In genomic region chr9:123538189-123538588, GRCm38 (mm10) we compare ENCODE assay signal across 20 mouse cellular contexts. TPM values are rescaled to one million over a fixed set of nuclear protein-coding genes. Genes with fewer than 3 reads are reported as not detected.
DNase-seq lines count a peak whose midpoint lies in the region; ATAC-seq and TF ChIP-seq lines count a peak whose summit lies in the region.
"Had no signal": no experiment of that assay in that cellular context is flagged by ENCODE, and none has a peak within 500 bp of the region (broad histone marks: within the 10 kb centered on the region; RNA-seq: fewer than 3 reads in every experiment).

No protein-coding gene starts in this region.

- H3K27me3 ChIP-seq in intestine, embryonic 16.5 days (replicated peaks; ENCODE audit: control insufficient read depth, insufficient read depth, low read length) = no peaks in the 10 kb centered on the region
- H3K27me3 ChIP-seq in intestine, postnatal 0 days (replicated peaks; ENCODE audit: control insufficient read depth, insufficient read depth, low read length) = no peaks in the 10 kb centered on the region
- H3K27me3 ChIP-seq in liver, postnatal 0 days (ENCODE audit: insufficient read depth, low read length) = no peaks in the 10 kb centered on the region
- H3K27me3 ChIP-seq in liver, embryonic 11.5 days (replicated peaks; ENCODE audit: control insufficient read depth, insufficient read depth, low read length) = no peaks in the 10 kb centered on the region
- H3K27me3 ChIP-seq: embryonic facial prominence, embryonic 15.5 days; heart, embryonic 12.5 days had no signal

- 0 out of 2 replicates have a peak, but pooled peaks have one; percentile 13 for ATAC-seq in intestine, embryonic 16.5 days
- no peak for ATAC-seq in intestine, postnatal 0 days
- peak; percentile 36; the same call in 1 of the 2 replicates for ATAC-seq in liver, postnatal 0 days
- no peak for ATAC-seq in liver, embryonic 11.5 days (replicated peaks; ENCODE audit: low FRiP score)
- ATAC-seq: forebrain, embryonic 14.5 days had no signal

- no peak overlapping the region for H3K4me2 ChIP-seq in intestine, embryonic 16.5 days (ENCODE audit: low read depth, low read length)
- no peak overlapping the region for H3K4me2 ChIP-seq in intestine, postnatal 0 days (replicated peaks; ENCODE audit: low read depth)
- no peak overlapping the region for H3K4me2 ChIP-seq in liver, postnatal 0 days (ENCODE audit: low read depth, low read length)
- H3K4me2 ChIP-seq in liver, embryonic 11.5 days = no peak overlapping the region
- H3K4me2 ChIP-seq: embryonic facial prominence, embryonic 15.5 days; heart, embryonic 12.5 days; hindbrain, embryonic 14.5 days had no signal

- WGBS in intestine, embryonic 16.5 days = 62% methylated on average over 4 of the region's 4 CpGs
- 48% methylated on average over 4 of the region's 4 CpGs for WGBS in intestine, postnatal 0 days
- 63% methylated on average over 4 of the region's 4 CpGs for WGBS in liver, postnatal 0 days (ENCODE audit: insufficient replicate concordance)
- WGBS in liver, embryonic 11.5 days = 74% methylated on average over 4 of the region's 4 CpGs

- DNase-seq in liver, postnatal 0 days = no peak
- no peak for DNase-seq in liver, embryonic 11.5 days (ENCODE audit: low spot score)
- peak; percentile 41 for DNase-seq in A20 (ENCODE audit: low read depth, low spot score)
- no peak for DNase-seq in layer of hippocampus, adult 18-20 months (ENCODE audit: low spot score in 2 of 2)
- DNase-seq: adrenal gland, adult 2 months; adrenal gland, postnatal 36 days; cerebellum, adult 11 months; cerebellum, adult 8-10 months; cerebellum, postnatal 14 days; embryo, embryonic 11 days; gastrocnemius, postnatal 10 days had no signal

- no peaks in the 10 kb centered on the region for H3K9me3 ChIP-seq in intestine, embryonic 16.5 days (ENCODE audit: control insufficient read depth, low read length)
- H3K9me3 ChIP-seq in intestine, postnatal 0 days (ENCODE audit: control insufficient read depth) = no peaks in the 10 kb centered on the region
- no peaks in the 10 kb centered on the region for H3K9me3 ChIP-seq in liver, postnatal 0 days (ENCODE audit: low read length)
- no peaks in the 10 kb centered on the region for H3K9me3 ChIP-seq in liver, embryonic 11.5 days (ENCODE audit: control insufficient read depth, low read length)
- H3K9me3 ChIP-seq: embryonic facial prominence, embryonic 15.5 days; forebrain, embryonic 10.5 days; heart, embryonic 12.5 days; hindbrain, embryonic 10.5 days had no signal

- no peak overlapping the region for H3K4me3 ChIP-seq in intestine, embryonic 16.5 days (ENCODE audit: low read length)
- H3K4me3 ChIP-seq in intestine, postnatal 0 days (ENCODE audit: low read depth, low read length) = no peak overlapping the region
- no peak overlapping the region for H3K4me3 ChIP-seq in liver, postnatal 0 days (ENCODE audit: low read depth, low read length)
- no peak overlapping the region for H3K4me3 ChIP-seq in liver, embryonic 11.5 days (ENCODE audit: low read depth, low read length)
- H3K4me3 ChIP-seq: embryonic facial prominence, embryonic 15.5 days; erythroblast, embryonic 14.5 days; forebrain, embryonic 10.5 days; heart, embryonic 12.5 days; hindbrain, embryonic 10.5 days had no signal

- TF ChIP-seq EP300 in liver, postnatal 0 days (IDR thresholded peaks at IDR 0.05; ENCODE audit: low read depth) = no peak

- H3K27ac ChIP-seq in intestine, embryonic 16.5 days (ENCODE audit: low read length) = no peak overlapping the region
- H3K27ac ChIP-seq in intestine, postnatal 0 days (ENCODE audit: low read depth, low read length) = no peak overlapping the region
- H3K27ac ChIP-seq in liver, postnatal 0 days (ENCODE audit: low read depth) = peak overlapping the region; percentile 40; the same call in 1 of the 2 replicates
- no peak overlapping the region for H3K27ac ChIP-seq in liver, embryonic 11.5 days (ENCODE audit: low read depth, low read length)
- H3K27ac ChIP-seq: embryonic facial prominence, embryonic 15.5 days; forebrain, embryonic 10.5 days; hindbrain, embryonic 10.5 days; hindbrain, embryonic 14.5 days had no signal

- peaks cover 3% of the 10 kb centered on the region; the same call in 1 of the 2 replicates for H3K4me1 ChIP-seq in intestine, embryonic 16.5 days (ENCODE audit: control insufficient read depth, insufficient read depth, low read length)
- no peaks in the 10 kb centered on the region for H3K4me1 ChIP-seq in intestine, postnatal 0 days (replicated peaks; ENCODE audit: control insufficient read depth, insufficient read depth, low read length)
- H3K4me1 ChIP-seq in liver, postnatal 0 days (ENCODE audit: insufficient read depth) = peaks cover 10% of the 10 kb centered on the region; the same call in 1 of the 2 replicates
- H3K4me1 ChIP-seq in liver, embryonic 11.5 days (replicated peaks; ENCODE audit: control insufficient read depth, insufficient read depth, low read length) = no peaks in the 10 kb centered on the region
- H3K4me1 ChIP-seq: forebrain, embryonic 10.5 days; hindbrain, embryonic 10.5 days had no signal

- TF ChIP-seq CTCF in intestine, postnatal 0 days (IDR thresholded peaks at IDR 0.05; ENCODE audit: low read depth) = no peak
- TF ChIP-seq CTCF in liver, postnatal 0 days (IDR thresholded peaks at IDR 0.05; ENCODE audit: low read depth) = no peak

- no peaks in the 10 kb centered on the region for H3K36me3 ChIP-seq in intestine, embryonic 16.5 days (ENCODE audit: control insufficient read depth, insufficient read depth, low read length)
- peaks cover 8% of the 10 kb centered on the region; the same call in 1 of the 2 replicates for H3K36me3 ChIP-seq in intestine, postnatal 0 days (ENCODE audit: control insufficient read depth, insufficient read depth)
- no peaks in the 10 kb centered on the region; the same call in 1 of the 2 replicates for H3K36me3 ChIP-seq in liver, postnatal 0 days (replicated peaks; ENCODE audit: insufficient read depth, low read length)
- H3K36me3 ChIP-seq in liver, embryonic 11.5 days (ENCODE audit: control insufficient read depth, insufficient read depth, low read length) = no peaks in the 10 kb centered on the region
- H3K36me3 ChIP-seq: embryonic facial prominence, embryonic 15.5 days; forebrain, embryonic 10.5 days had no signal

- H3K9ac ChIP-seq in intestine, embryonic 16.5 days (ENCODE audit: low read depth, low read length) = no peak overlapping the region
- no peak overlapping the region for H3K9ac ChIP-seq in intestine, postnatal 0 days (ENCODE audit: low read depth, low read length)
- no peak overlapping the region for H3K9ac ChIP-seq in liver, postnatal 0 days (replicated peaks)
- no peak overlapping the region for H3K9ac ChIP-seq in liver, embryonic 11.5 days (ENCODE audit: low read depth, low read length)
- H3K9ac ChIP-seq: embryonic facial prominence, embryonic 15.5 days; heart, embryonic 12.5 days; hindbrain, embryonic 14.5 days had no signal

RNA-seq across cellular contexts. Expression of gene Sacm1l, which starts 8.6 kb away (rescaled TPM):
- 74.4 and 87.4 TPM in 2 replicates for polyA plus RNA-seq in intestine, embryonic 16.5 days (2015; fragmentation: Nextera tagmentation; extraction: Ambion mirVana)
- 37.3 and 42.6 TPM in 2 replicates for polyA plus RNA-seq in intestine, postnatal 0 days (2015; fragmentation: Nextera tagmentation; extraction: Ambion mirVana)
- 21.0 and 22.2 TPM in 2 replicates for polyA plus RNA-seq in liver, postnatal 0 days (2015; fragmentation: Nextera tagmentation; extraction: Ambion mirVana)
- polyA plus RNA-seq in liver, embryonic 11.5 days (2014; fragmentation: Nextera tagmentation; extraction: Ambion mirVana) = 44.5 and 55.3 TPM in 2 replicates
- total RNA-seq in layer of hippocampus, adult 18-20 months (2021) = 10 to 100 TPM; 61.8 to 62.3 TPM

RNA-seq across cellular contexts. Expression of gene Limd1, which starts 59.7 kb away (rescaled TPM):
- polyA plus RNA-seq in intestine, embryonic 16.5 days (2015; fragmentation: Nextera tagmentation; extraction: Ambion mirVana) = 51.5 and 55.7 TPM in 2 replicates
- polyA plus RNA-seq in intestine, postnatal 0 days (2015; fragmentation: Nextera tagmentation; extraction: Ambion mirVana) = 40.6 and 42.9 TPM in 2 replicates
- 11.9 and 12.4 TPM in 2 replicates for polyA plus RNA-seq in liver, postnatal 0 days (2015; fragmentation: Nextera tagmentation; extraction: Ambion mirVana)
- 41.7 and 42.2 TPM in 2 replicates for polyA plus RNA-seq in liver, embryonic 11.5 days (2014; fragmentation: Nextera tagmentation; extraction: Ambion mirVana)
- total RNA-seq in layer of hippocampus, adult 18-20 months (2021) = 1 to 10 TPM; 6.9 to 7.8 TPM

Comparison
In these comparisons a context has a peak if more than half of its experiments do, and no peak if none do; other contexts are left out.
1. ATAC-seq: peak in intestine, embryonic 16.5 days (single experiment) and liver, postnatal 0 days (single experiment); none in intestine, postnatal 0 days (single experiment) and liver, embryonic 11.5 days (single experiment).